16 mouse cellular contexts compared by ENCODE assay signal in genomic region chr1:48342963-48343362, GRCm38 (mm10).
"Had no signal": no experiment of that assay in that cellular context is flagged by ENCODE, and none has a peak within 500 bp of the region (broad histone marks: within the 10 kb centered on the region; RNA-seq: fewer than 3 reads in every experiment).

No protein-coding gene starts in this region.

- H3K27ac ChIP-seq: left cerebral cortex, adult 2 months; limb, embryonic 10.5 days; liver, embryonic 15.5 days; midbrain, embryonic 12.5 days; neural tube, embryonic 15.5 days; stomach, postnatal 0 days had no signal

- H3K9me3 ChIP-seq: limb, embryonic 10.5 days; liver, embryonic 15.5 days; midbrain, embryonic 12.5 days; neural tube, embryonic 15.5 days had no signal

- ATAC-seq: intestine, postnatal 0 days; lung, postnatal 0 days had no signal

- DNase-seq: kidney, adult 8-10 months; kidney, postnatal 25 days; lung, adult 2 months; lung, postnatal 36 days; right cerebral cortex, adult 18-20 months; right cerebral cortex, postnatal 25 days had no signal

- H3K9ac ChIP-seq: liver, embryonic 15.5 days; midbrain, embryonic 12.5 days; neural tube, embryonic 15.5 days had no signal

- H3K4me3 ChIP-seq: left cerebral cortex, adult 2 months; limb, embryonic 10.5 days; liver, embryonic 15.5 days; midbrain, embryonic 12.5 days; myocyte; neural tube, embryonic 15.5 days had no signal

- H3K36me3 ChIP-seq: limb, embryonic 10.5 days; liver, embryonic 15.5 days; midbrain, embryonic 12.5 days; neural tube, embryonic 15.5 days had no signal

- H3K4me2 ChIP-seq: liver, embryonic 11.5 days; liver, embryonic 15.5 days; midbrain, embryonic 12.5 days; neural tube, embryonic 15.5 days had no signal

- H3K4me1 ChIP-seq: limb, embryonic 10.5 days; liver, embryonic 15.5 days; midbrain, embryonic 12.5 days; neural tube, embryonic 15.5 days had no signal

- H3K27me3 ChIP-seq: liver, embryonic 15.5 days; midbrain, embryonic 12.5 days; neural tube, embryonic 15.5 days had no signal
